Mouse (Mus musculus) G1E-ER4 (cell line): Measurements from ENCODE around the gene Ccnl1. TPM values are rescaled to one million over a fixed set of nuclear protein-coding genes. Genes with fewer than 3 reads are reported as not detected.

ENCODE experiments used
- GATA1 ChIP-seq: IDR thresholded peaks from one replicate; pipeline ENCODE4 v1.8.0; 2012; ENCODE audit warnings: low read length, inconsistent platforms
- polyA plus RNA-seq: library from polyadenylated mRNA; stranded (reverse); fragments of >175 nt; gene quantifications from 2 replicates; pipeline ENCODE4 v1.2.3, GENCODE M21; 2012

The Ccnl1 gene
- polyA plus RNA-seq, 1 experiment: 38.1 TPM

DNA sequence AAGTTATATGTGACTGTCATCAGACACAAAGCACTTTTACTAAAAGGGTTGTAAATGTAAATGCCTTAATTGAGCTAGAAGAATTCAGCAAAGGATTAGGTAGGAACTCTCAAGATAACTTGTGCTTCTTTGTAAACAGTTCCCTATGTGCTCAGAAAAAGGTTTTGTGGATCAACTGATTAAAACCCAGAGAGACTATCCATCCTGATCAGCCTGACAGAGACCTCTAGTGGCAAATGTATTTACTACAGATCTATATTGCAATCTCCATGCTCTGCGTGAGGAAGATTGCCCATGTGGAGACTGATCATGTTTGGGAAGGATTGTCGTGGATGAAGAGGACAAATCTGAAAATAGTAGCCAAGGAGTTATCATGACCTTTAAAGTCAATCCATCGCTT lies 19.8 kb downstream of the Ccnl1 start:
- TF ChIP-seq GATA1: no peak

DNA sequence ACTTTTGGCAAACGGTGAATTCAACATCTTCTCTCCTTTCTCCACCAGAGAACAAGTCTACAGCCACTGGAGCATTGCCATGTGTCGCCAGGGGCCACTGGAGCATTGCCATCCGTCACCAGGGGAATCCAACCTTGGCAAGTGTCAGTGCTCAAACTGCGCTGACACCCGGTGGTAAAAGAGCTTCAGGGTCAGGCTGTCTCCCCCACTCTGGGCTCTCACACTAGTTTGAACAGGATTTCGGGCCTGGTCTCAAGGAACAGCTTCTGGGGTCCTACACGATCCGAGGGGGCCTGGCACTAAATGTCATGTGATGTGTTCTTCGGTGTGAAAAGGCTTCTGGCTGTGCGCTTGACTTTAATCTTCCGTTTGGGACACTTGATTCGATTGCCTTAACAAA lies 21.7 kb downstream of the Ccnl1 start:
- TF ChIP-seq GATA1: no peak

DNA sequence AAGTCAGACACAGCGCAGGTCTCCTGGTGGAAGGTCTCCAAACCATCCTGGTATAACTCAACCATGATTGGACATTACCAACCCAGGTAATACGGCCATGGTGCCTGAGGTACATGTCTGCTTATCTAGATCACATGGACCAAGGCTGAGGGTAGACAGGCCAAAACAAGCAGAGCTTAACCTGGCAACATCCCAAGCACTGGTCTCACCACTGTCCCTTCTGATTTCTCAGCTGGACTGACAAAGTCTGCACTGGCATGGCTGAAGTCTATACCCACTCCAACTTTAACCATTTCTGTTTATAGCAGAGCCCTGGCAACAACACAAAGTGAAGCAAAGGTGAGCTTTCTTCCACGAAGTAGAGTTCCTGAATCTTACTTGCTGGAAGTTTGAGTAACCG lies 22.9 kb downstream of the Ccnl1 start:
- TF ChIP-seq GATA1: no peak

DNA sequence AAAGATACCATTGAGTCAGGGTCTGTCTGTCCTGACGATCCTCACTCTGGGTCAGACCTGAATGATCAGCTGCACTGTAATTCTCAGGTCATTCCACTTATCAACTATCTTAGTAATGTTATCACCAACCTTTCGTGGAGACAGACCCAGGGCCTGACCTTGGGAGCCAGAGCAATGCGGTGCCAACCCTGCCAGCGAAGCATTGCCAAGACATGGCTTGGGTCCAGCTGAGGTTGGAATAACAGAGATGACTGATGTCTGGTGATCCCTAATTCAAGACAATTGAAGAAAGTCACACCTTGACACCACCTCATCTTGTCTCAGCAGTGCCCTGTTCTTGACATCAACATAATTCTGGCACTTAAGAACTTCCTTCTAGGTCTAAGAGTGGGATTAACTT lies 24.3 kb downstream of the Ccnl1 start:
- TF ChIP-seq GATA1: no peak

DNA sequence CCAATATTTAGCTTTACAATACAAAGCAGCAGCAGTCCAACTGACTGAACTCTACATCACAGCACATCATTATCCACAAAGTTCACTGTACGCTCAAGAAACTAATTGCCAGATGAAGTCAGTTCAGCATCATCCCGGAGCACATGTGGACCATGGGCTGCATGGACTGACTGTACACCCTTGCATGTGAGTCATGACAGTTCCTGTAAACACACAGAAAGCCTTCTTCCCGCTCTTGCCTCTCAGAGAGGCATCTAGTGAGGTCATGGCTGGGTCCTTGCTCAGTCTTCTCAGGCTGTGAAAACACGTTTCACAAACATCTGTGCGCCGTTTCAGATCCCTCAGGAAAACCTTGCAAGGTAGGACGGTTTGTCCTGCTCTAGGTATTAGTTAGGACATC lies 26.5 kb downstream of the Ccnl1 start:
- no peak for TF ChIP-seq GATA1

DNA sequence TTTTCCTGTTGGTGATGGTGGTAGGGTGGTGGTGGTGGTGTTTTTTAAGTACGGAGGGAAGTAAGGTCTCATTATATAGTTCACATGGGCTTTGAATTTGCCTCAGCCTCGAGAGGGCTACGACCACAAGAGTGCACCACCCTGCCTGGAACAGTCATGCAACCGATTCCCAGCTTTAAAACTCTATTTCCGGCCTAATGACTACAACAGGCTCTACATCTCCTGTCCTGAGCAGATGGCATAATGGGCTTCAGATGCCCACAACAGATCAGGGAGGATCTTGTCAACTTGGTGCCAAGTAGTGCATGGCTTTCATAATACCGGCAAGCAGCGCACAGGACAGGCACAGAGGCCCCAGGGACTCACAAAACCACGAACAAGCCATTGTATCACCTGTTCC lies 27.4 kb downstream of the Ccnl1 start:
- no peak for TF ChIP-seq GATA1

DNA sequence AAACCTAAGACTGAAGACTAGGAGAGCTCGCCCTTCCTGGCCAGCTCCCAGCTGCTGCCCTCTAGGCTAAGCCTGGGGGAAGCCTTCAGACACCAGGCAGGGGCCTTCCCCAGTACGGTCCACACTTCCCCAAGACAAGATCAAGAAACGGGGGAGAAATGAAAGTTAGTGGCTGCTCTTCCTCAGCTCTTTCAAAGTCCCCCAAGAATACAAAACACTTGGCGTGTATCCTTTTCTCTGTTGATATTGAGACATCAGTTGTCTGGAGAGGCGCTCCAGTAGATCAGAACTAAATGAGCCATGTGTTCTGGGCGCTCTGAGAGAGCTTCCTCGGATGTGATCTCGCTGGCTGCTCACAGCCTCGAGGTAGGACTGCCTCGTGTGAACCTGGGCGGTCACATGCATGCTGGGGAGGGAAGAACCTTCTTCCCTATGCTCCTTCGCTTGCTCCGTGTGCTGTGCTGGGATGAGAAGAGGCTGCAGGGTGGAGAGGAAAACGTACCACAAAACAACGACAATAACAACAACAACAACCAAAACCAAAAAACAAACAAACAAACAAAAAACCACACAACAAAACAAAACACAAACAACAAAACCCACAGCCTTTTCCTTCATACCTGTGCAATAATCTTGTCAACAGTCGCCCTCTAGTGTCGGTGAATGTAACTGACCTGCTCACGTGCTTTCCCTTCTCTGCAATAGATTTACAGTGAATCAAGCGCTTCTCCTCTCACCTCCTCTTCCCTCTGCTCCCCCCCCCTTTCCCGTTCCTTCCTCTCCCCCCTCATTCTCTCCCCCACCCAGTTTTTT lies 28.0 kb downstream of the Ccnl1 start:
- TF ChIP-seq GATA1: no peak

DNA sequence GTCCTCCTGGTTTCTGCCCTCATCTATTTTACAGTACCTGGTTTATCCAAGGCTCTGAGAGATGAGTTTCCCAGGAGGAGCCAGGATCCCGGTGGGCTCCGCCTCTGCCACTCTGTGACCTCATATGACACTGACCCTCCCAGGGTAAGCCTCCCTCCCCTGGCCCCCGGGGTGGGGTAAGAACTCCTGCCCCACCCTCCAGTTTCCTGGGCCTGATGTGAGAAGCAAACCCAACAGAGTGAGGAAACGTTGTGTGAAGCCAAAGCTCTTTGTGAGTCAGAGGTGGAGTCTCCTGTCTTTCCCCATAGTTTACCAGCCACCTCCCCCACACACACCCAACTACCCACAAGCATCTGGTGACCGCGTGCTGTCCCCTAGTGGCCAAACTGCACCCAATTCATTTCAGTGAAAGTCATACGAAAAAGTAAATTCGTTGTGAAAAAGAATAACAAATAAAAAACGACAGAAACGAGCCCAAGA lies 28.7 kb downstream of the Ccnl1 start:
- no peak for TF ChIP-seq GATA1

DNA sequence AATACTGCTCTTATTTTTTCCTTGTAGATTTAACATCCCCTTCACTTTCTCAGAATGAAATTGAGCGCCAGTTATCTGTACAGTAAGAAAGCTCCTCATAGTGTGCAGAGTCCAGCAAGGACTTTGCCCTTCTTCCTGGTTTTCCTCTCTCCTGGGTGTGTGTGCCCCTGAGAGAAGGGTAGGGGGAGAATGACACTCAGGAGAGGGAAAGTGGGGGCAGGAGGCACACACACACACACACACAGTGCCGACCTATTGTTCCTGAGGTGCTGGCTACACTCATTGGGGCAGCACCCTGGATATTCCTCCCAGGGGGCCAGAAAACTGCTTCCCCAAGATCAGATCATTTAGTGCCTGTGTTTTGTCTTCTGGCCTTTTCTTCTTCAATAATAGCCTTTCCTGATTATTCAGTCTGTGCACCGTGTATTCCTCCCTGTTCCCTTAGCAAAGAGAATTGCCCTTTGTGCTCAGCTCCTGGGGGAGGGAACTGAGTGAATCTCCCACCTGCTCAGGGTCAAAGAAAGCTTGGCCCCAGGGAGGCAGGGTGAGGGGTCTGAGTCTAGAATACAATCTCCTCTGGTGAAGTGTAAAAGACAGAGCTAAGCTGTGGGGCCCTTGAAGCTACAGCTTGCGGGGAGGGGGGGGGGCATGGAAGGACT lies 29.3 kb downstream of the Ccnl1 start:
- TF ChIP-seq GATA1: no peak

DNA sequence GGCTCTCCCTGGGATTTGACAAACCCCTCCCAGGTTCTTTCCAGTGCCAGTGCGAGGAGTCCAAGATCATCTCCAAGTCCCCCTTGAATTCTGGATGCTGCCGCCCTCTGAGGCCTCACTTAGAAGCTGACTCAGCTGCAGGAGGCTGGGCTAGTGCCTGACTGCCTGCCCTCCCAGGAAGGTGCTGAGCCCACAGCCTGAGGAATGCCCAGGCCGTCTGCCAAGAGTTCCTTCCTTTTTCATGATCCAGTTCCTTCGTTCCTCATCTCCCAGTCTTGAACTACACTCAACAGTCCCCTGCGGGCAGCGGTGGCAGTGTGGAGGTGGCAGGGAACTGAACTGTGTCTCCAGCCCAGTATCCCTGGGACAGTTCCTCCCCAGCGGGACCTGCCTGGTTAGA lies 30.4 kb downstream of the Ccnl1 start:
- no peak for TF ChIP-seq GATA1

DNA sequence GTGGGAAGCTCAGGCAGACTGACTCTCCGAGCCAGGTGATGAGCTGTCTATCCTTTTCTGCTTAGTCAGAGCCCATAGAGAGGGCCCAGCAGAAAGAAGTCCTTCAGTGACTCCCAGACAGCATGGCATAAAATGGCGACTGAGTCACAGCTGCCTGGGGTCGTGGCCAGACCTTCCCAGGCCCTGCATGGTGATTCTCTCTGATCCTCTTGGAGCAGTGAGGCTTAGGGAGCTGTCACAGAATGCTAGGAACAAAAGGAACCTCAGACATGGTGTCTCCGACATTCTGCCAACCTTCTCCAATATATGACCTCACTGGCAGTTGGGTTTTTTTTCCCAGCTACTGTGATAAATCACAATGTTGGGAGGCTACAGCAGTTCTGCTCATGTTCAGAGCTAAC lies 30.9 kb downstream of the Ccnl1 start:
- no peak for TF ChIP-seq GATA1

DNA sequence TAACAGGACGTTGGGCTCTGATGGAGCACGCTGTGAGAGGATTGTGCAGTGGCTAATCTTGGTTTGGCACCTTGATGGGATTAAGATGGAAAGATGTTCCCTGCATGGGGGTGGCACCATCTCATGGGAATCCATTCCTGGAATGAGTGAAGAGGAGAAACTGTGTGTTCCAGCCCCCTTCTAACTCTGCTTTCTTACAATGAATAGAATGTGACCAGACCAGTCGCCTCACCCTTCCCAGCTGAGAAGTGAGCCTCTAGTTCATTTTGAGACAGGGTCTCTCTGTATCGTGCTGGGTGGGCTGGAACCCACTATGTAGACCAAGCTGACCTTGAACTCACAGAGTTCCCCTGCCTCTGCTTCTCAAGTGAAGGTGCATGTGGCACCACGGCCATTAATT lies 31.6 kb downstream of the Ccnl1 start:
- no peak for TF ChIP-seq GATA1

DNA sequence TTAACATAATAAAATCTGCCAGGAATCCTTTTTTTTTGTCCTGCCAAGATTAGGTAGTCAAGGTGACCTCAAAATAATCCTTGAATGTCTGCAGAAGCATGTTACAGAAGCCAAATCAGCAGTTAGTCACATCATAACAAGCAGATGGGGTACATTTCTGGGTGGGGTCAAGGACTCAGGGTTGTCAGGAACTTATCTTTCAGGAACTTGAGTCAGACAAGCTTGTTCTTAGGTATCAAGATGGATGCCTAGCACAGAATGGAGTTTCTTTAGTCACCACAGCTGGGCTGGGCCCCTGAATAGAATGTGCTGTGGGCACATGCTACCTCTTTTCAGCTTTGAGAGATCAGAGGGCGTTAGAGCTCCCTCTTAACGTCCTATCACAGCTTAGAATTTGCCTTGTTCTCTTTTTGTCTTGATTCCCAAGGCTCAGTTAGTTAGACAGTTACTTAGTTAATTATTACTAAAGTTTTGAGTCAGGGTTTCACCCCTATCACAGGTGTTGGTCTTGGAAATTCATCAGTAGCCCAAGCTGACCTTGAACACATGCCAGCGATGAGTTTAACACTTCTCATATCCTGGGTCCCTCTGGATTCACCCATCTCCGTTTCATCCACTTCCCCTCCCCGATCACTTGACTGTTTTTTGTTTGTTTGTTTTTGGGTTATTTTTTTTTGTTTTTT lies 32.9 kb downstream of the Ccnl1 start:
- TF ChIP-seq GATA1: no peak

DNA sequence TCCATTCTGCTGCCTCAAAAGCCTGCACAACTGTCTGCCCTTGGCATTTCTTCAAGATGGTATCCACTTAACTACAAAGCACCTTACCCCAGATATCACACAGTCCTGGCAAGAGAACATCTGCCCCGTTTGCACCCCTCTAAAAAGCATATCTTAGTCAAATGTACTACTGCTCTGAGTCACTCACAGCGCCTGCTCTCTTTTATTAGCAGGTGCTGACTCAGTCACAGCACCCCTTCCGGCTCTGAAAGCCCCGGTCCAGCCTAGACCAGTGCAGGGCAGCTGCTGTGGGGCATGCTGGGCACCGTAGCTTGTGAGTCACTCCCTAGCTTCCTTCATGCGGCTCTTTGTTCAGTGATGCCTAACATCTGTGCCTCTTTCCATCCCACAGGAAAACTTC lies 35.6 kb downstream of the Ccnl1 start:
- no peak for TF ChIP-seq GATA1

DNA sequence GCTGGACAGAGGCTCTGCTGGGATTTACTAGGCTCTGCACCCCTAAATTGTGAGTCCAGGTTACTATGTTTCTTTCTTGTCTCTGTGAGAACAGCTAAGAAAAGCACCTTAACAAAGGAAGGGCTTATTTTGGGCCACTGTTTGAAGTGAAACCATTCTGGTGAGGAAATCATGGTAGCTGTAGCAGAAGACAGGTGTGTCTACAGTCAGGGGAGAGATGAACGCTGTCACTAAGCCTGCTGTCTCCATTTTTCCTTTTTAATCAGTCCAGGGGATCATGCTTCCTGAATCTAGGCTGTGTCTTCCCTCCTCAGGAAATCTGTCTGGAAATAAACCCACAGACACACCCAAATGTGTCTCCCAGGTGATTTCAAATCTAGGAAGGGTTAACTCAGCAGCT lies 36.4 kb downstream of the Ccnl1 start:
- TF ChIP-seq GATA1: no peak

DNA sequence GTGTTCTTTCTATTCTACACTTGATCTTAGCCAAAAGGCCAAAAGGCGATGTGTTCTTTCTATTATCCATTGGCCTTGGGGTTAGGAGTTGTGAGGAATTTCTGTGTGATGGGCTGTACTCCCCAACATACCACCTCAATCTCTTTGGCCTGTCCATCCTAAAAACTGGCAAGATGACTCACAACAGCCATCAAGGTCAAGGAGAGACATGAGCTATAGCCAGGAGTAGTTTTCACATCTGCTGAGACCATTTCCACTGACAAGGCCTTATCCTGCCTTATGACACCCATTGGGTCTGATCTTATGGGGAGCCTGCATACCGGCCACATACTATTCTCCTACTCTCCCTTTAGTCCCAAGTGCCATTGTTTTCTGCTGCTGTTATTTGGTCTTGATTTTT lies 39.0 kb downstream of the Ccnl1 start:
- no peak for TF ChIP-seq GATA1
